Mouse (Mus musculus) mouse embryonic stem cell (cell line): ENCODE data around the gene Rims3.

Experiments
- in situ Hi-C, 2 experiments: fragments of 300-500 bp; cut with MboI; formaldehyde crosslinking; loops; 1 replicate in 1 of 2; 3 replicates in 1 of 2; pipeline ENCODE4 v1.14.3; 2019 to 2020; ENCODE audit warnings: low sequenced_read_pairs in 2 of 2, low pct_unique_long_range_greater_than_20kb in 1 of 2, mixed read lengths in 1 of 2; ENCODE audit not compliant: unreplicated experiment in 1 of 2

Rims3 gene

GRCm38 (mm10) chr4:120854588-120855319, at the start of gene Rims3:
Gene Rims3 (plus strand): TSS chr4:120854816.
- in situ Hi-C loops, result no loop called here

DNA sequence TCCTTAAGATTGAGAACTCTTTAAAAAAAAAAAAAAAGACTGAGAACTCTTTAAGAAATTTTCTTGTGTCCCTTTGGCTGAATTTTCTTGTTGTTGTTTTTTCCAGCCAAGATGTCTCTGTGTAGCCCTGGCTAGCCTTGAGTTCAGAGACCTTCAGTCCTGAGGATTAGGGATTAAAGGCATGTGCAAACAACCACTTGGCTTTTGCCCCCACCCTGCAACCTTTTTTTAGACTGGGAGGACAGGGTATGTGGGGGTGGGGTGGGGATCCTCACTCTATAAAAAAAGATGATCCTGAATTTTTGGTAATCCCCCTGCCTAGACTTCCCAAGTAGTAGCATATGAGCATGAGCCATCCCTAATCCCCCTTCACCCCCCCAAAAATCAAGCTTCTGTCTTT, 48.8 kb upstream of the Rims3 start:
- in situ Hi-C loops, result no loop called here

DNA sequence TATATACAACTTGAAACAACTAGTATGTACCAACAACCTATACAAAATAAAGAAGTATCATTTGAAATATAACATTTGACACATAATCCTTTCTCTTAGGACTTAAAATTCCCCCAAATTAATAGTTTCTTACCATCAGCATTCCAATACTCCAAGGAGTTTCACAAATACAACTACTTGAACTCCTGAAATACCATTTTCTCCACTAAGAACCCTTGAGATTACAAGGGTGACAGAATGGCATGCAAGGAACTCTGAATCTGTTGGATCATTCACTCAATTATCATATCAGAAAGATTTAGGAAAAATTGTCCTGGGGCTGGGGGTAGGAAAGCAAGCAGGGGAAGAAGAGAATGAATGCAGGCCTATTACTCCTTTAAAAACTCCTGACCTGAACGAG, 40.9 kb upstream of the Rims3 start:
- in situ Hi-C loops, result no loop called here

- in situ Hi-C loops, result no loop called here
Observed at GRCm38 (mm10) chr4:120814171-120814570, 40.4 kb upstream of the Rims3 start.

DNA sequence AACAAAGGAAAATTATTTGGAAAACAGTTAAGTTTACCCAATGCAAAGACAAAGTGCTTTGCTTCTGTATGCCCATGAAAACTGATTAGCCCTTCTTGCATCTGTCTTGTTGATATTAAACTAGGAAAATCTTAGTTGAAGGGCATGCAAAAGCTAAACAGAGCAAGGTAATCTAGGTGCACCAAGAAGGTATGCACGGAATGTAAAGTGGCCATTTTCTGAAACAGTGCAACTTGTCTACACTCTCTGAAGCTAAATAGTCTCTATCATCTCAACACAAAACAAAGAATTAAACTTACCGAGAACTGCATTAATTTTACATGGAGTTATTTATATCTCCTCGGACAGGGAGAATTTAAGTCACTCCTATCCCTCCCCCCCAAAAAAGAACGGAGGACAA, 39.5 kb upstream of the Rims3 start:
- in situ Hi-C loops, result no loop called here

GRCm38 (mm10) chr4:120815622-120816334, 38.8 kb upstream of the Rims3 start:
- in situ Hi-C loops, result no loop called here

DNA sequence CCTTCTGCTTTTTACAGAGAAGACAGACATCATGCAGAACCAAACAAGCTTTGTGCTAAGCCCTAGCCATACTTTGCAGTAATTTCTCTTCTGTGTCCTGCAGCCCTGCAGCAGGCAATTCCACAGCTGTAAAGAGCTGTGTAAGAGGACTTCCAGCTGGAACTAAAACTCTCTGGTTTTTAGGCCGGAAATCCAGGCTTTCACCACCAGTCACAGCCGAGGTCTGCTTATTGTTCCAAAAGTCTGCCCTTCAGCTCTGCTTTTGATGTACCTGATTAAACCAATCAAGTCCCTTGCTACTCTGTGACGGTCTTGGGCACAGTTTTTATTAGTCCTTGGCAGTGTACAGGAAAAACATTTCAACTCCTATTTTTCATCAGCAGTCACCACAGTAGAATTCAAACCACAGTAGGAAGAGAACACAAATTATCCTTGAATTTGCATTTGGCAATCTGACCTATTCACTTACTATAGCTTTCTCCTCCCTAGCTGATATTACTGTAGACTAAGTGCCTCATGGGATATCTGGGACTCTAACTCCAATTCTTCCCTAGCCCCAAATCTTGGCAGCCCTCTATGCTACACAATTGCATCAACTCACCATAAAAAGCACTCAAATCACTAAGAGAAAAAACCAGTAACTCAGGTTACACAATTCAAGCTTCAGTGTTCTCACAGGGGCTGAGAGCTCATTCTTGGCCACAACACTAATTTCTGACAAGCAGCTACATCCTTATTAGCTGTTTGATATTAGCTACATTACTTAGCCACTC, 37.4 kb upstream of the Rims3 start:
- in situ Hi-C loops, result no loop called here

DNA sequence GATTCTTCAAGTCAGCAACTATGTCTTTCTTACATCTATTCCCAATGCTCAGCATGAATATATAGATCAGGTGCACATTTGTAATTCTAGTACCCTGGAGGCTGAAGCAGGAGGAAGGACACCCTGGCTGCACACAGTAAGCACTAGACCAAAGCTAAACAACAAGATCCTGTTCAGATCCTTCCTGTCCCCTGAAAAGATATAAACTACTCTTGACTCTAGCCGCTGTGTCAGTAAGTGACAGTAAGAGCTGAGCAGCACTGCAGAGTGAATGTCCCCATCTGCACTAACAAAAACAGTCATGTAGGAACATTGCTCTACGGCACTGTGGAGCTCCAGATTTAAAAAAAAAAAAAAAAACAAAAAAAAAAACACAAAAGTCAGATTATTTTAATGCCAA, 36.7 kb upstream of the Rims3 start:
- in situ Hi-C loops, result no loop called here

DNA sequence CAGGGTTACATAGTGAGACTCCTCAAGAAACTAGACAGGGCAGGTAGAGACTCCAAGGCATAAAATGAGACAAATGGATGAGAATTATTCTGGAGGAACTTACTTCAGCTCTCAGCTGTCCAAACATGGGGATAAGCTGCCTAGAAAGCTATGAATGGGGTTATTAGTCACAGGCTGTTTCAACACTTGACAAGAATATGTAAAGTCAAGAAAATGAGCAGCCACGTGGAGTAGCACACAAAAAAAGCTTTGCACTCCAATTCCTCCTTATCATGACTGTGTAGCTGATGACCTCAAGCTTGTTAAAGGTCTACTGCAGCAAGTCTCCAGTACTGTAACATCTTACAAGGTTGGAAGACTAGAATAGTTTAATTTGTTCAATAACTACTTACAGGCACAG, 35.3 kb upstream of the Rims3 start:
- in situ Hi-C loops, result no loop called here

GRCm38 (mm10) chr4:120819871-120820270, 34.7 kb upstream of the Rims3 start:
- in situ Hi-C loops, result no loop called here

DNA sequence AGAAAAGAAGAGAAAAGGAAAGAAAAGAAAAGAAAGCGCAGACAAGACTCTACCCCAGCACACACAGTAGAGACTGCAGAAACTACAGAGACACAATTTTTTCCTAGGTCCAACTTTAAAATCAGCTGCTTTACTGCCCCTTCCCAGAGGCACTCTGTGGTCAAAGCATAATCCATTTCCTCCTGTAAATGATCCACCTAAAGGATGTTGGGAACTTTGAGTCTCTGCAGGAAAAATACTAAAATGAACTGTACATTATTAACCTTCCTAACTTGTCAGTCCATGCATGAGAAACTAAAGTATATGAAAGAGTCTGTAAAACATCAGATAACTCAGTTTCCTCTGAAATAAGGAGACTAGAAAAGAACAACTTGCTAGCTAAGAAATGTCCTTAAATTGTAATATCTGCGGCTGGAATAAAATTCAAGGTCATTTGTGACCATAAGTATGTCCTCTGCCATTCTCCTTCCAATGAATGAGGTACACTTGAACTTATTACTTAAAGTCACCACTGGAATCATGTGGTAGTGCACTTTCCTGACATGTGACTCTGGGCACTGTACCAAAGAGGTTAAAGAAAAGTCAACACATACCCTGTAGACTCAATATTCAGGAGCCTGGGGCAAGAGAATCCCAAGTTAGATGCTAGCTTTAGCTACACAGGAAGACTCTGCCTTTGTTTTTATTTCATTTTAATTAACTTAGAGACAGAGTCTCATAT, 32.3 kb upstream of the Rims3 start:
- in situ Hi-C loops, result no loop called here

DNA sequence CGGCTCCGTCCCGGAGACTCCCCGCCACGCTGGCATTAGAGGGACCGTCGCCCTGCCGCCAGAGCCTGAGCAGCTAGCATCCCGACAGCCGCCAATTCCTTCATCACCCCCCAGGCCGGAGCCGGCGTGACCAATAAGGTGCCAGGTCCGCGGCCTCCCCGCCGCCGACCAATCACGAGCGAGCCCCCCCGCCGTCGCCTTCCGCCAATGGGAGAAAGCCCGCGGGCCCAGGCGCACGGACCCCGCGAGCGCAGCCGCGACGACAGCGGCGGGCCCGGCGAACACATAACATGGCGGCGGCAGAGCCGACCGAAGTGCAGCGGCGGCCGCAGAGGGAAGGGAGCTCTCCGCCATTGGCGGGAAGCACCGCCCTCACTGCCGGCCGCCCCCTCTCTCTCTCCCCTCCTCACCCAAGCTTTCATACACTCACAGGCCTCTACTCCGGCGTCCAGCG, 29.5 kb upstream of the Rims3 start:
- in situ Hi-C loops, result no loop called here

- in situ Hi-C loops, result no loop called here
Observed at GRCm38 (mm10) chr4:120825577-120826326, 28.9 kb upstream of the Rims3 start.

- in situ Hi-C loops, result no loop called here
Observed at GRCm38 (mm10) chr4:120826418-120826817, 28.2 kb upstream of the Rims3 start.

DNA sequence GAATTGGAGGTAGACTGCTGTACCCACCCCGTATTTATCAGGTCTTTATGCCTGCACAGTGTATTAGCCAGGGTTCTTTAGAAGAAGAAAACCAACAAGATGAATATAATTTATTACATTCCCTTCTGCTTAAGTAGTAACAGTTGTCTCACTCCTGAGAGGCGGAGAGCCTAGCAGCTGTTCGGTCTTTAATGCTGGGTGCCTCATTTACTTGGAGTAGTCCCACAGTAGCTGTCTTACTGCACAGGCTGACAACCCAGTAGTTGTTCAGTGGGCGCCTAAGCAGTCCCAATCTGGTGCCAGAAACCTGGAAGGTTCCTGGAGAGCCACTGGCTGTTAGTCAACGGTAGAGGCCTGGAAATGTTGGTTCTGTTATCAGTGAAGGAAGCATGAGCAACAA, 23.8 kb upstream of the Rims3 start:
- in situ Hi-C loops, result no loop called here

GRCm38 (mm10) chr4:120831472-120831871, 23.1 kb upstream of the Rims3 start, which contains the start of gene Nfyc:
Gene Nfyc (minus strand): TSS chr4:120831572.
- in situ Hi-C loops, result no loop called here

DNA sequence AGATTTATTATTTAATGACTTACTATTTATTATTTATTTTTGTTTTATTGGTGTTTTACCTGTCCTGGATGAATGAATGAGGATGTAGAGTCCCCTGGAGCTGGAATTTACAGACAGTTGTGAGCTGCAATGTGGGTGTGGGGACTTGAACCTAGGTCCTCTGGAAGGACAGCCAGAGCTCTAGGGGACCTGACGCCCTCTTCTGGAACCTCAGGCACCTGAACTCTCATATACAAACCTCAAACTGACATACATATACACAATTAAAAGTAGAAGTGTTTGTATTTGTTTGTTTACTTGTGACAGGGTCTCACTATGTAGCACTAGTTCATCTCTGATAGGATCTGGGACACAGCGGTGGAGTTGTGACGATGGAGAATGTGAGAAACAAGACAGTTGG, 13.3 kb upstream of the Rims3 start:
- in situ Hi-C loops, result no loop called here

- in situ Hi-C loops, result no loop called here
Observed at GRCm38 (mm10) chr4:120844423-120845082, 10.1 kb upstream of the Rims3 start.
